Mouse (Mus musculus): ENCODE data around the gene Il20ra.

Gene Il20ra

DNA sequence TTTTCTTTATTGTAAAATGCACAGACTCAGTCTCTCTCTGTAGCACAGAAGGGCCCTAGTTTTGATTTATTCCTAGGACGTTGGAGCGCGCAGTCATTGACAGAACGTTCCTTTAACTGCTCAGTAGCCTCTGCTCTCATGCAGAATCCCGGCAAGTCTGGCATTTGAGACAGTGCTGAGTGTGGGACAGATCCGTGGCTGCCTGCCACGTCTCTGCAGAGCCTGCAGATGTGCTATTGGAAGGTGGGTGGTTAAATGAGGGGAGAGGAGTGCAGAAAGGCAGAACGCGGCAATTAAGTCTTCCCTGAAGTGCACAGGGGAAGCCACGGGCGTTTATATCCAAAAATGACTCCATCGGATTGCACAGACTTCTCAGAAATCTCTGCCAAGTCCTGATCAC lies 66.7 kb downstream of the Il20ra start:
- DNase-seq = no peak

DNA sequence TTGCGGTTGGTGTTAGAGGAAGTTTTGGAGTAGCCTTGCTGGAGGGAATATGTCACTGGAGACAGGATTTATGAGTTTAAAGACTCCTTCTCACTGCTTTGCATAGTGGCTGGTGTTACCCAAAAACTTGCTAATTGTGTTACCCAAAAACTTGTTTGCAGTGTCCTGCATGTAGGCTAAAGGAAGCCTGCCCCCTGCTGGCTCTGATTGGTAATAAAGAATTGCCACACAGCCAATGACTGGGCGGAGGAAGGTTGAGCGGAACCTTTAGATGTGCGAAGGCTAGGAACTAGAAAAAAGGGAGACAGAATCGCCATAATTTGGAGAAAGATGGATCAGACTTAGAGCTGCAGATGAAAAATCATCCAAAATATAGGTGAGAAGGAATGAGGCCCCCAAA lies 69.0 kb downstream of the Il20ra start:
- DNase-seq = peak; percentile 20 to 51

DNA sequence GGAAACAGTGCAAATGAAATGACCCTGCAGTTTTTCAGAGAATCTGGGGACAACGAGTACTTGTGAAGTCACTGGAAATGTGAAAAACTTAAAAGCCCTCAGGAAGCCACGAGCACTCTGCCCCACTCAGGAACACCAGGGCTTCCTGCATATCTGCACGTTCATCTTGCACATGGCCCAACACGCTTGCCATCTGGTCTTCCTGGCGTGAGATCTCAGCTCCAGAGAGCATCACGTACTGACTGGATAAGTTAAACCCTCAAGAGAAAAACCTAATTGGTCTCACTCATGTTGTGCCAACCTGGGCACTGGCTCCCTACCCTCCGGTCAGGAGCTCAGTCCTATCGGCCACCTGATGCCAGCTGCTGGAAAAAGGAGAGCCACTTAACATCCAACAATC lies 82.6 kb downstream of the Il20ra start:
- no peak for DNase-seq

- no peak for DNase-seq
These were observed 90.6 kb downstream of the Il20ra start for GRCm38 (mm10) chr10:19802958-19803357.

- no peak for DNase-seq
These were observed 92.4 kb downstream of the Il20ra start for GRCm38 (mm10) chr10:19804763-19805162.
